Mouse (Mus musculus) ES-Bruce4 (cell line): ENCODE data around the gene Gm10300. TPM values are rescaled to one million over a fixed set of nuclear protein-coding genes. Genes with fewer than 3 reads are reported as not detected.
A peak's percentile ranks its signal among the peaks of the same experiment; 100 is the strongest.

Source experiments
- H3K27ac ChIP-seq: 2 replicates; pipeline ENCODE4 v1.5.1; 2012; ENCODE audit warnings: low read length, inconsistent platforms; ENCODE audit not compliant: insufficient read depth
- H3K27me3 ChIP-seq: 2 replicates; pipeline ENCODE4 v1.6.1; 2012; ENCODE audit warnings: mild to moderate bottlenecking, low read length, inconsistent platforms; ENCODE audit not compliant: control insufficient read depth, poor library complexity, insufficient read depth, severe bottlenecking
- H3K36me3 ChIP-seq: 2 replicates; pipeline ENCODE4 v1.6.1; 2012; ENCODE audit warnings: inconsistent platforms, mild to moderate bottlenecking, low read length, moderate library complexity; ENCODE audit not compliant: control insufficient read depth, poor library complexity, insufficient read depth, severe bottlenecking
- H3K4me1 ChIP-seq: one replicate; pipeline ENCODE4 v1.8.1; 2011; ENCODE audit warnings: low read length; ENCODE audit not compliant: control insufficient read depth, insufficient read depth
- H3K4me3 ChIP-seq: 2 replicates; pipeline ENCODE4 v1.5.1; 2011; ENCODE audit warnings: low read depth, mild to moderate bottlenecking, low read length
- H3K9ac ChIP-seq: 2 replicates; pipeline ENCODE4 v1.6.1; 2012; ENCODE audit warnings: low read depth, mild to moderate bottlenecking, inconsistent platforms; ENCODE audit not compliant: poor library complexity, severe bottlenecking
- H3K9me3 ChIP-seq: replicated peaks from 2 replicates; pipeline ENCODE4 v1.6.1; 2012; ENCODE audit warnings: mild to moderate bottlenecking, low read length, inconsistent platforms; ENCODE audit not compliant: control insufficient read depth, poor library complexity, insufficient read depth, severe bottlenecking
- CTCF ChIP-seq: IDR thresholded peaks from one replicate; pipeline ENCODE4 v1.8.1; 2011; ENCODE audit warnings: low read depth, low read length
- EP300 ChIP-seq: IDR thresholded peaks from 2 replicates; pipeline ENCODE4 v1.6.1; 2011; ENCODE audit warnings: low read depth, low read length; ENCODE audit not compliant: insufficient read depth
- POLR2A ChIP-seq: IDR thresholded peaks from one replicate; pipeline ENCODE4 v1.8.1; 2011; ENCODE audit warnings: low read length; ENCODE audit not compliant: insufficient read depth
- polyA plus RNA-seq: library from polyadenylated mRNA; stranded (reverse); fragments of >200 nt; gene quantifications from 2 replicates; pipeline ENCODE4 v1.2.4, GENCODE M21; 2011; ENCODE audit warnings: low read depth; ENCODE audit not compliant: missing spikeins, insufficient read depth, insufficient read length

Gm10300 gene
- polyA plus RNA-seq, 1 experiment: not detected

DNA sequence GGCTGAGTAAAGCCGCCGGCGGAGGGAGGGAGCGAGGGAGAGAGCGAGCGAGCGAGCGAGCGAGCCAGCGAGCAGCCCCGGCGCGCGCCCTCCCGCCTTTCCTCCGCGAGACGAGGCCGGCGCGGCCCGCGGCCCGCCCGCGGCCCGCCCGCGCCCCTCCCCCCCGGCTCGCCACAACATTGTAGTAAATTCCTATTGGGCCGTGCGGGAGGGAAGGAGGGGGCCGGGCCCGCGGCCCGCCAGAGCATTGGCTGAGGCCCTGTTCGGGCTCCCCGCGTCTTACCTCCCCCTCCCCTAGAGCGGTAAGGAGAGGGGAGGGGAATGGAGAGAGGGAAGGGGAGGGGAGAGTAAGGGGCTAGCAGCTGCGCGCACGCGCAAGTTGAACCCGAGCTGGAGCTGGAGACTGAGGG is 25.5 kb upstream of the Gm10300 start:
- TF ChIP-seq CTCF (no peak), EP300 (no peak), POLR2A (no peak)
- Histone ChIP-seq H3K36me3 (no peaks in the 10 kb centered on the region), H3K4me3 (peak overlapping the region; percentile 61), H3K27ac (no peak overlapping the region), H3K27me3 (no peaks in the 10 kb centered on the region), H3K4me1 (no peaks in the 10 kb centered on the region), H3K9ac (peak overlapping the region; percentile 94), H3K9me3 (no peaks in the 10 kb centered on the region)

DNA sequence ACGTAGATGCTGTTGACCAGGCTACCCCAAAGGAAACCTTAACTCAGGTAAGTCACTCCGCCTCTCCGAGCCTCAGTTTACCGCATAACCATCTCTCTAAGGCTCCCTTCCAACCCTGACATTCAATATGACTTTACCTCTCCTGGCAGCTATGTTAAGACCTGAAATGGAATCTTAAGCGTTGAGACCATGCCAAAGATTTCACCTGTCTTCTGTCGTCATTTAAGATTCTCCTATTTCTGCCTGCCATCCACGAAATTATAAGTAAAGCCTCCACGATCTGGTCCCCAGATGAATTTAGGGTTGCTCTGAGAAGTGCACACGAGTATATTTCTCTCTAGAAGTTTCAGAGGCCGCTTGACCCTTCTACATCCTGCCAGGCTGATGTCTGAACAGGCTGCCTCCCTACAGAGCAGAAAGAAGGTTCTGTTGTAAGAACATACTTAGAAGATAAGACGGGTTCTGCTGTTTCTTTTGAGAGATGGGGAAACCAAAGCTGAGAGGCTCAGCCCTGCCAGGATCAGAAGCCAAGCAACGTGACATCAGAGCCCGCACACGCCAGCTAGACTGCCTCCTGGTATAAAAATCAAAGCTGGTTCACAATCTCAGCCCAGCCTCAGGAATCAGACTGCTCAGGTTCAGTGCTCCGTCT is 24.8 kb upstream of the Gm10300 start:
- no peak overlapping the region for H3K27ac ChIP-seq

DNA sequence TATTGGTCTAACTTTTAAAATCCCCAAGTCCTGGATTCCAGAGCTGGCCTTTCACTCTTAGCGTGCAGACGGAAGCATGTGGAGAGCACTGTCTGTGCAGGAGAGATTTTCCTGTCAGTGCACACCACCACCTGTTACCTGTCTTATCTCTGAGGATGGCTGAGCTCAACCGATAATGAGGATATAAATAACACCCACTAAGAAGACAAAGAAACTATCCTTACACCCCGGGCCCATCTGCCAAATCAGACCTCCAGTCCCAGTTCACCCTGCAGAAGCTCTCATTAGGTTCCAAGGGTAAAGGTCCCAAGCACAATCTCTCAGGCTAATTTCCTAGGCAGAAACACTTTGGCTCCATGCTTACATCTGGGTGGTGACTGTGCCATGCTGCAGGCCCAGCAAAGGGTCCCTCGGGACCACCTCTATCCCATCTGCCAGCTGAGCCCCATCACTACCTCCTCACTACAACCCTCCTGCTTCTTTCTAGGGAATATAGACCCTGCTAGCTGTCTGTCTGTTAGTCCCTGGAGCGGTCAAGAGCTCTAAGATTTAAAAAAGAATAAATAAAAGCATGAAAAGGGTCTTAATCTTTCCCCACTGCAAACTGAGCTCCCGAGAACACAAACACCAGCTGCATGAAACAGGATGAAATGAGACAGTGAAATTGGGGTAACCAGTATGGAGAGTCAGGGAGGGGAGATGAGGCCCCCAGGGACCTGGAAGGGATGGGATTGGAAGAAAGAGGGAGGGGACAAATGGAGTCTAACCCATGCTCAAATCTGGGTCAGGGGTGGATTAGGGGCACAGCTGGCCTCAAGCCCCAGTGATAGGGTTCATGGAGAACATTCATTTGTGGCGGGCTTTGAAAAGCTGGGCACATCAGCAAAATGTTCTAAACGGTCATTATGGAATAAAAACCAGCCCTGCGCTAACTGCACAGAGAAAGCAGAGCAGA is 22.9 kb upstream of the Gm10300 start:
- no peaks in the 10 kb centered on the region for H3K36me3 ChIP-seq
- H3K4me1 ChIP-seq: no peaks in the 10 kb centered on the region
- no peak overlapping the region for H3K27ac ChIP-seq

More for the DNA sequence above, 24.8 kb upstream of the Gm10300 start:
- H3K27me3 ChIP-seq: no peaks in the 10 kb centered on the region
- H3K4me1 ChIP-seq: no peaks in the 10 kb centered on the region
- TF ChIP-seq CTCF (no peak), POLR2A (no peak), EP300 (no peak)
- H3K36me3 ChIP-seq: no peaks in the 10 kb centered on the region
- no peaks in the 10 kb centered on the region for H3K9me3 ChIP-seq
- peak overlapping the region; percentile 63 for H3K9ac ChIP-seq
- H3K4me3 ChIP-seq: peak overlapping the region; percentile 35

DNA sequence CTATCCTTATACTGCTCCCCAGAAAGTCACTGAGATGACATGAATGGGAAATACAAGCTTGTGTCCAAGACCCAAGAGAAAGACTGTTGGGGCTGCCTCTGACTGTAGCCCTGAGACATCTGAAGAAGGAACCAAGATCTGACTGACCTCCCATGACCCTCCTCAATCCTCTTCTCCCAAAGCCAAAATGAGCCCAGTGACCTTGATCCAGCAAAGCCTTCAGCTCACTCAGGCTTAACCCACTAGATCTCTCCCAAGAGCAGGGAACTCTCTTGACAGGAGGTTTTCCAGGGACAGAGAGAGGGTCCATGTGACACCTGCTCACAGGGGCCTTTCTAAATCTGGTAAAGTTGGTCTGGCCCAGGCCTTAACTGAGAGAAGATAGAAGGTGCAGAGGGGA is 17.2 kb upstream of the Gm10300 start:
- Histone ChIP-seq H3K36me3 (no peaks in the 10 kb centered on the region), H3K4me1 (no peaks in the 10 kb centered on the region), H3K9me3 (no peaks in the 10 kb centered on the region), H3K27ac (no peak overlapping the region), H3K27me3 (no peaks in the 10 kb centered on the region), H3K9ac (no peak overlapping the region), H3K4me3 (no peak overlapping the region)
- no peak for TF ChIP-seq CTCF
- no peak for TF ChIP-seq POLR2A
- no peak for TF ChIP-seq EP300

More for the DNA sequence above, 22.9 kb upstream of the Gm10300 start:
- TF ChIP-seq POLR2A (no peak), EP300 (no peak), CTCF (no peak)
- H3K9me3 ChIP-seq: no peaks in the 10 kb centered on the region
- H3K4me3 ChIP-seq: no peak overlapping the region
- H3K9ac ChIP-seq: no peak overlapping the region
- H3K27me3 ChIP-seq: no peaks in the 10 kb centered on the region

DNA sequence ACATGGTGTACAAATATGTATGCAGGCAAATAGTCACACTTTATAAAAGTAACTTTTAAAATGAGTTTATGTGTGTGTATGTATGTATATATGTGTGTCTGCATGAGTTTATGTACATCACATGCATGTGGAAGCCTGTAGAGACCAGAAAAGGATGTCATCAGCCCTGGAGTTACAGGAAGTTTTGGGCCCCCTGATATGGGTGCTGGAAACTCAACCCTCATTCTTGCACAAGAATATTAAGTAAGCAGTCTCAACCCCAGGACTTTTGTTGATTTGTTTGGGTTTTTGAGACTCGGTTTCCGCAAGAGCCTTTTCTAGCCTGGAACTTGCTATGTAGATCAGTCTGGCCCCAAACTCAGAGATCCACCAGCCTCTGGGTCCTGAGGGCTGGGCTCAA is 15.0 kb upstream of the Gm10300 start:
- no peaks in the 10 kb centered on the region for H3K9me3 ChIP-seq
- no peaks in the 10 kb centered on the region for H3K4me1 ChIP-seq
- TF ChIP-seq POLR2A (no peak), EP300 (no peak), CTCF (no peak)
- H3K9ac ChIP-seq: no peak overlapping the region
- no peaks in the 10 kb centered on the region for H3K36me3 ChIP-seq
- H3K4me3 ChIP-seq: no peak overlapping the region
- H3K27ac ChIP-seq: no peak overlapping the region
- no peaks in the 10 kb centered on the region for H3K27me3 ChIP-seq
